Mouse (Mus musculus) forebrain, embryonic 14.5 days (tissue): ENCODE data around the gene Stxbp5. TPM values are rescaled to one million over a fixed set of nuclear protein-coding genes. Genes with fewer than 3 reads are reported as not detected.
A peak's percentile ranks its signal among the peaks of the same experiment; 100 is the strongest.

Experiments used
- ATAC-seq: fragments of 200-750 bp; cut with Nextera tagmentation; 2 replicates; pipeline ENCODE4 v1.8.0; 2017; ENCODE audit warnings: mild to moderate bottlenecking, moderate library complexity
- DNase-seq: peaks from one replicate; pipeline ENCODE4 v3.0.0-alpha.2; 2015; ENCODE audit warnings: low spot score
- H3K27ac ChIP-seq: fragments of 300-500 bp; sonication (generic); 2 replicates; pipeline ENCODE4 v1.5.1; 2014; ENCODE audit warnings: low read depth, mild to moderate bottlenecking, control low read depth, low read length, moderate library complexity
- H3K27me3 ChIP-seq: fragments of 300-500 bp; sonication (generic); replicated peaks from 2 replicates; pipeline ENCODE4 v1.6.1; 2014; ENCODE audit warnings: low read length, control low read depth, mixed read lengths; ENCODE audit not compliant: control insufficient read depth, insufficient read depth
- H3K36me3 ChIP-seq: fragments of 300-500 bp; sonication (generic); 2 replicates; pipeline ENCODE4 v1.6.1; 2014; ENCODE audit warnings: low read length, control low read depth; ENCODE audit not compliant: control insufficient read depth, insufficient read depth
- H3K4me1 ChIP-seq: fragments of 300-500 bp; sonication (generic); 2 replicates; pipeline ENCODE4 v1.6.1; 2014; ENCODE audit warnings: antibody characterized with exemption, low read length, control low read depth; ENCODE audit not compliant: control insufficient read depth, insufficient read depth
- H3K4me2 ChIP-seq: fragments of 300-500 bp; sonication (generic); 2 replicates; pipeline ENCODE4 v1.6.1; 2014; ENCODE audit warnings: mild to moderate bottlenecking, control low read depth, low read length
- H3K4me3 ChIP-seq: fragments of 300-500 bp; sonication (generic); 2 replicates; pipeline ENCODE4 v1.5.1; 2014; ENCODE audit warnings: low read depth, low read length, control low read depth
- H3K9ac ChIP-seq: fragments of 300-500 bp; sonication (generic); 2 replicates; pipeline ENCODE4 v1.6.1; 2014; ENCODE audit warnings: mild to moderate bottlenecking, low read length, control low read depth, moderate library complexity
- H3K9me3 ChIP-seq: fragments of 300-500 bp; sonication (generic); replicated peaks from 2 replicates; pipeline ENCODE4 v1.6.1; 2016; ENCODE audit warnings: low read length, control low read depth, mixed read lengths; ENCODE audit not compliant: control insufficient read depth
- WGBS: fragments of 180-500 bp; shearing (Covaris S2); extraction: QIAGEN DNeasy Blood & Tissue Kit; methylation state at CpG from one replicate; pipeline ENCODE4 v1.1.7; 2014; 5-methylcytosine and 5-hydroxymethylcytosine counted together
- polyA plus RNA-seq: library from polyadenylated mRNA; unstranded; fragments of >200 nt; fragmentation: Nextera tagmentation; extraction: Ambion mirVana; gene quantifications from 2 replicates; pipeline ENCODE4 v1.2.1, GENCODE M21; 2014

The Stxbp5 gene
- polyA plus RNA-seq, 1 experiment from 2014 or later, result 5.8 TPM

GRCm38 (mm10) chr10:9760264-9760663 is 140.6 kb downstream of the Stxbp5 start:
- H3K9ac ChIP-seq, result no peak overlapping the region
- ATAC-seq, result no peak
- 91% methylated on average over 8 of the region's 8 CpGs for WGBS
- H3K4me1 ChIP-seq, result no peaks in the 10 kb centered on the region
- no peak overlapping the region for H3K4me3 ChIP-seq
- H3K27ac ChIP-seq, result no peak overlapping the region
- no peaks in the 10 kb centered on the region for H3K9me3 ChIP-seq
- H3K27me3 ChIP-seq, result no peaks in the 10 kb centered on the region
- peaks cover 27% of the 10 kb centered on the region for H3K36me3 ChIP-seq
- no peak for DNase-seq
- H3K4me2 ChIP-seq, result no peak overlapping the region

DNA sequence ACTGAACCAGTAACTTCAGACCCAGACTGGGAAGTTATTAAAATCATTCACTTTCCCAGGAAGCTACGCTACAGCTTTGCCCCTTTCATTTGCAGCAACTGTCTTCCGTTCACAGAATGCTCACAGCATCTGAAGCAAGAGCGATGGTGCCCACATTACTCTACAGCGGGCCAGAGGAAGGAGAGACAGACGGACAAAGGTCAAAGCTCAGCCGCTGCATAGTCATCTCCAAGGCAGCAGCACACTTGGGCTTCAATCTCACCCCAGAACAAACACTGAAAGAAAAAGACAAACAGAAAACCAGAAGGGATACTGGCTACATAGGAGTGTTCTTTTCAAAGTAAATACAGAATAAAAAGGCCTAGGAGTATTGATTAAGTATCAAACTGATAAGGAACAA is 144.3 kb downstream of the Stxbp5 start:
- Histone ChIP-seq H3K4me3 (no peak overlapping the region), H3K9me3 (no peaks in the 10 kb centered on the region), H3K27me3 (no peaks in the 10 kb centered on the region), H3K9ac (no peak overlapping the region), H3K4me1 (no peaks in the 10 kb centered on the region), H3K27ac (no peak overlapping the region), H3K36me3 (peaks cover 16% of the 10 kb centered on the region), H3K4me2 (no peak overlapping the region)
- DNase-seq, result no peak
- 82% methylated on average over 6 of the region's 6 CpGs for WGBS
- no peak for ATAC-seq

DNA sequence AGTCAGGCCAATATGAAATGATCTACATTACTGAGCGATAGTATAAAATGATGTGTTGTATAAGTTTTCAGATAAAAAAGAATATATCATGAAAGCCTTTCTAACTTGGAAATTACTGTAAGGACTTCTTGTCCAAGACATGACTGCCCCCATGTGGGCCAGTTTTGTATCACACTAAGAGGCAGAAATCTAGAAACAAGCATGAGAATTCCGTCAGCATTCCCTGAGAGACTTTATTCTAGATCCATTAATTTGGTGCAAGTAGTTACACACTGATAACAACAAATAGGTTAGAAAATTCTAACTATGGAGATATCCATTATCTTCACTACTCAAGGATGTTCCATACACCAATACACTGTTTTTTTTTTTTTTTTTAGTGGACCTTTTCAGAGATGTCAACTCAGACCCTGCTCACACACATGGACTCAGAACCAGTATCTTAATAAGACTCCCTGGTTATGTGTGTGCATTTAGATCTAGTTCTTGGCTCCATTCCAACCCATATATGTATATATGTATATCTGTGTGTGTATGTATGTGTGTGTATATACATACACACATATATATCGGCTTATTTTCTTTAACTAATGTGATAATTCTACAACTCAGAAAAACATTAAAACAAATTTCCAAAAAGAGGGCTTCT is 145.9 kb downstream of the Stxbp5 start:
- H3K9ac ChIP-seq, result no peak overlapping the region
- no peaks in the 10 kb centered on the region for H3K9me3 ChIP-seq
- H3K4me2 ChIP-seq, result no peak overlapping the region
- peaks cover 7% of the 10 kb centered on the region for H3K36me3 ChIP-seq
- DNase-seq, result peak; percentile 89
- H3K4me1 ChIP-seq, result no peaks in the 10 kb centered on the region
- no peaks in the 10 kb centered on the region for H3K27me3 ChIP-seq
- H3K27ac ChIP-seq, result no peak overlapping the region
- H3K4me3 ChIP-seq, result no peak overlapping the region
- WGBS, result 41% methylated on average over 3 of the region's 3 CpGs
- ATAC-seq, result peak; percentile 52; the same call in 1 of the 2 replicates

DNA sequence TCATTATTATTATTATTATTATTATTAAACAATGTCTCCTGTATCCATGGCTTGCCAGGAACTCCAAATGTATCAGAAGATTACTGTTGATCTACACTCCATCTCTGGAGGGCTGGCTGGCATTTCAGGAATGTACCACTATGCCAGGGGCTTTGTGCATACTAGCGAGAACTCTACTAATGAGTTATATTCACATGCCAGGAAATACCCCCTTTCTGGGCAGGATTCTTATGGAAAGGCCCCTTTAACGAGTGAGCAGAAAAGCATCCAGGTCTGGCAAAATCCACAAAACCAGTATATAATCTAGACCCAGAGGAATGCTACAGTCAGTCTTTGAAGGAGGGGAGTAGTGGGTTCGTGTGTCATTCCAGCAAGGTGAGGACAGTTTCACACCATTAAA is 167.0 kb downstream of the Stxbp5 start:
- no peak overlapping the region for H3K27ac ChIP-seq
- no peak overlapping the region for H3K4me2 ChIP-seq
- H3K9ac ChIP-seq, result no peak overlapping the region
- no peaks in the 10 kb centered on the region for H3K36me3 ChIP-seq
- H3K4me3 ChIP-seq, result no peak overlapping the region
- no peaks in the 10 kb centered on the region for H3K27me3 ChIP-seq
- DNase-seq (peak; percentile 64), ATAC-seq (peak; percentile 61; the same call in 1 of the 2 replicates)
- no peaks in the 10 kb centered on the region for H3K4me1 ChIP-seq
- 31% methylated on average over 3 of the region's 3 CpGs for WGBS
- no peaks in the 10 kb centered on the region for H3K9me3 ChIP-seq

GRCm38 (mm10) chr10:9732065-9732749 is 168.7 kb downstream of the Stxbp5 start:
- no peaks in the 10 kb centered on the region for H3K4me1 ChIP-seq
- no peaks in the 10 kb centered on the region for H3K36me3 ChIP-seq
- no peak overlapping the region for H3K4me2 ChIP-seq
- no peaks in the 10 kb centered on the region for H3K27me3 ChIP-seq
- H3K4me3 ChIP-seq, result no peak overlapping the region
- H3K9ac ChIP-seq, result no peak overlapping the region
- 47% methylated on average over 9 of the region's 9 CpGs for WGBS
- peak; percentile 24 for DNase-seq
- 0 out of 2 replicates have a peak overlapping the region, but pooled peaks have one; percentile 4 for H3K27ac ChIP-seq
- peak; percentile 61; the same call in 1 of the 2 replicates for ATAC-seq
- H3K9me3 ChIP-seq, result no peaks in the 10 kb centered on the region

DNA sequence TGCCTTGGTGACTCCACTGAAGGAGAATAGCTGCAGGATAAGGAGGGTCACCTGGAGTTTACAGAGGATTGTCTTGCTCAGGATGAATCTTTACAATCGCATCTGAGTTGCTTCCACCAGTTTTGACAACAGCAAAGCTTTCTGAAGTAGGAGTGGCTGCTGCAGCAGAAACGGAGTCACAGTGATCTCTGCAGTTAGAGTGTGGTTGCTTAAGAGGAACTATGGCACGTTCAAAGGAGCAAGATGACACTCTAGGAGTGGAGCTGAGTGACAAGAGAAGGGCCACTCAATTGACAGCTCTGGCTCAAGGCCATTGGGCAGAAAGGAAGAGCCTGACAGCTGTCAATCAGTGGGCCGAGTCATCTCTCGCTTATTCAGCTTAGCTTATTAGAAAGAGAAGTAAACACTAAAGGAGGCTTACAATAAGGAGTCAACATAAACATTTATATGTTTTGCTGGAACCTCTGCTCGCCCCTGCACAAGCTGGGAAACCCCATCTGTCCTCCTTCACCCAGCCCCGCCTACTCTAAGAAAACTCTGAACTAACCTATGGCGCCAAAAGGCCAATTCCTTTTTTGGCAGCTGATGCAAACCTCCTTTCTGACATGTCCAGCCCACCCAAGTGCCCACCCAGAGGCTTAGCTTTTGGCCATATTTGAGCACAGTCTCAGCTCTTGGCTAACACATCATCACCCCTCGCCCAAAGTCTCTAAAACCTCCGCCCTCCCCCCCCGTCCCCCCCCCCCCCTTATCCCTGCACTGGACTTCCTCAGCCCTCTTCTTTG is 178.2 kb downstream of the Stxbp5 start:
- no peak overlapping the region for H3K9ac ChIP-seq
- ATAC-seq, result no peak
- no peaks in the 10 kb centered on the region for H3K4me1 ChIP-seq
- no peaks in the 10 kb centered on the region for H3K36me3 ChIP-seq
- no peaks in the 10 kb centered on the region for H3K9me3 ChIP-seq
- WGBS, result 82% methylated on average over 11 of the region's 11 CpGs
- no peak overlapping the region for H3K27ac ChIP-seq
- H3K27me3 ChIP-seq, result no peaks in the 10 kb centered on the region
- no peak overlapping the region for H3K4me2 ChIP-seq
- H3K4me3 ChIP-seq, result no peak overlapping the region
- DNase-seq, result no peak

DNA sequence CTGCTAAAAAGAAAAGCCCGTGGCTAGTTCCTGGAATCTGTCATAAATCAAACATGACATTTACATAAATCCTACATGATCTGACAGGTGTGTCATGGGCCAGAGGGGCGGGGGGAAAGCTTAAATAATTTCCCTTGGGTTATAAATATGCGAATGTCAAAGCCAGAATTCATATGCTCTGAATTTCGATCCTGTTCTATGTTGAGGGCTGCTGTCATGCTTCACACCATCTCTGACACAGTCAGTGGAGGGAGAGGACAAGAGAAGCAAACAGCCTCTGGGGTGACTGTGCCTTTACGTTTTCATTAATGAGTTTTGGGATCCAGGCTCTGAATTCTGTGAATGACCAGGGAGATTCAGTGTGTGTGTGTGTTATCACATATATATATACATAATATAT is 180.9 kb downstream of the Stxbp5 start:
- WGBS, result 78% methylated on average over 5 of the region's 5 CpGs
- no peak for ATAC-seq
- H3K9me3 ChIP-seq, result no peaks in the 10 kb centered on the region
- H3K4me2 ChIP-seq, result no peak overlapping the region
- no peaks in the 10 kb centered on the region for H3K27me3 ChIP-seq
- DNase-seq, result no peak
- no peak overlapping the region for H3K27ac ChIP-seq
- no peaks in the 10 kb centered on the region for H3K36me3 ChIP-seq
- no peak overlapping the region for H3K4me3 ChIP-seq
- no peak overlapping the region for H3K9ac ChIP-seq
- H3K4me1 ChIP-seq, result no peaks in the 10 kb centered on the region

- no peaks in the 10 kb centered on the region for H3K4me1 ChIP-seq
- H3K36me3 ChIP-seq, result no peaks in the 10 kb centered on the region
- H3K9ac ChIP-seq, result no peak overlapping the region
- no peak overlapping the region for H3K27ac ChIP-seq
- WGBS, result 78% methylated on average over 5 of the region's 5 CpGs
- no peaks in the 10 kb centered on the region for H3K9me3 ChIP-seq
- no peak for ATAC-seq
- H3K4me3 ChIP-seq, result no peak overlapping the region
- H3K4me2 ChIP-seq, result no peak overlapping the region
- DNase-seq, result no peak
- H3K27me3 ChIP-seq, result no peaks in the 10 kb centered on the region
Observed at GRCm38 (mm10) chr10:9718086-9718485, 182.8 kb downstream of the Stxbp5 start.
